Mouse (Mus musculus): Measurements from ENCODE around the gene Prdx1. TPM values are rescaled to one million over a fixed set of nuclear protein-coding genes. Genes with fewer than 3 reads are reported as not detected.

Prdx1 gene
- polyA plus RNA-seq, 1 experiment from 2014 or later, result 1,350 TPM

- H3K27ac ChIP-seq (ENCODE audit: low read length), result no peak overlapping the region
- no peaks in the 10 kb centered on the region for H3K9me3 ChIP-seq (replicated peaks; ENCODE audit: control insufficient read depth, low read length)
- 74% methylated on average over 4 of the region's 4 CpGs for WGBS
- peaks cover 20% of the 10 kb centered on the region for H3K36me3 ChIP-seq (ENCODE audit: control insufficient read depth, insufficient read depth, low read length)
- no peak overlapping the region for H3K4me2 ChIP-seq (ENCODE audit: low read depth, low read length)
- H3K4me1 ChIP-seq (ENCODE audit: control insufficient read depth, insufficient read depth, low read length), result peaks cover 21% of the 10 kb centered on the region
- no peaks in the 10 kb centered on the region for H3K27me3 ChIP-seq (ENCODE audit: control insufficient read depth, insufficient read depth, low read length)
- ATAC-seq (ENCODE audit: insufficient read depth, low FRiP score), result no peak
- no peak overlapping the region for H3K4me3 ChIP-seq (replicated peaks; ENCODE audit: low read length)
- H3K9ac ChIP-seq (ENCODE audit: low read length), result no peak overlapping the region
These were observed 4.0 kb downstream of the Prdx1 start for GRCm38 (mm10) chr4:116689309-116689876.

- peaks cover 27% of the 10 kb centered on the region for H3K36me3 ChIP-seq (ENCODE audit: control insufficient read depth, insufficient read depth, low read length)
- WGBS, result 80% methylated on average over 2 of the region's 2 CpGs
- H3K9ac ChIP-seq (ENCODE audit: low read length), result no peak overlapping the region
- H3K27me3 ChIP-seq (ENCODE audit: control insufficient read depth, insufficient read depth, low read length), result no peaks in the 10 kb centered on the region
- H3K4me2 ChIP-seq (ENCODE audit: low read depth, low read length), result no peak overlapping the region
- no peak overlapping the region for H3K27ac ChIP-seq (ENCODE audit: low read length)
- H3K4me3 ChIP-seq (replicated peaks; ENCODE audit: low read length), result no peak overlapping the region
- H3K9me3 ChIP-seq (replicated peaks; ENCODE audit: control insufficient read depth, low read length), result no peaks in the 10 kb centered on the region
- no peak for ATAC-seq (ENCODE audit: insufficient read depth, low FRiP score)
- H3K4me1 ChIP-seq (ENCODE audit: control insufficient read depth, insufficient read depth, low read length), result peaks cover 10% of the 10 kb centered on the region
These were observed 6.8 kb downstream of the Prdx1 start for GRCm38 (mm10) chr4:116692146-116692545.

GRCm38 (mm10) chr4:116693785-116694184, 8.4 kb downstream of the Prdx1 start:
- H3K9me3 ChIP-seq (replicated peaks; ENCODE audit: control insufficient read depth, low read length), result no peaks in the 10 kb centered on the region
- peaks cover 32% of the 10 kb centered on the region for H3K36me3 ChIP-seq (ENCODE audit: control insufficient read depth, insufficient read depth, low read length)
- H3K4me3 ChIP-seq (replicated peaks; ENCODE audit: low read length), result no peak overlapping the region
- WGBS, result 76% methylated on average over 2 of the region's 2 CpGs
- peaks cover 3% of the 10 kb centered on the region; the same call in 1 of the 2 replicates for H3K4me1 ChIP-seq (ENCODE audit: control insufficient read depth, insufficient read depth, low read length)
- no peak overlapping the region for H3K9ac ChIP-seq (ENCODE audit: low read length)
- H3K4me2 ChIP-seq (ENCODE audit: low read depth, low read length), result no peak overlapping the region
- no peak overlapping the region for H3K27ac ChIP-seq (ENCODE audit: low read length)
- ATAC-seq (ENCODE audit: insufficient read depth, low FRiP score), result no peak
- H3K27me3 ChIP-seq (ENCODE audit: control insufficient read depth, insufficient read depth, low read length), result no peaks in the 10 kb centered on the region

GRCm38 (mm10) chr4:116698693-116699342, 13.5 kb downstream of the Prdx1 start:
- no peak overlapping the region for H3K4me3 ChIP-seq (replicated peaks; ENCODE audit: low read length)

GRCm38 (mm10) chr4:116700964-116701363, 15.6 kb downstream of the Prdx1 start:
- no peak for ATAC-seq (ENCODE audit: insufficient read depth, low FRiP score)
- no peaks in the 10 kb centered on the region for H3K27me3 ChIP-seq (ENCODE audit: control insufficient read depth, insufficient read depth, low read length)
- no peak overlapping the region for H3K4me3 ChIP-seq (replicated peaks; ENCODE audit: low read length)
- H3K9me3 ChIP-seq (replicated peaks; ENCODE audit: control insufficient read depth, low read length), result no peaks in the 10 kb centered on the region
- H3K9ac ChIP-seq (ENCODE audit: low read length), result no peak overlapping the region
- no peaks in the 10 kb centered on the region for H3K4me1 ChIP-seq (ENCODE audit: control insufficient read depth, insufficient read depth, low read length)
- no peak overlapping the region for H3K27ac ChIP-seq (ENCODE audit: low read length)
- H3K36me3 ChIP-seq (ENCODE audit: control insufficient read depth, insufficient read depth, low read length), result 0 out of 2 replicates have a peak, but pooled peaks cover 12% of the 10 kb centered on the region
- no peak overlapping the region for H3K4me2 ChIP-seq (ENCODE audit: low read depth, low read length)
- 72% methylated on average over 1 of the region's 1 CpGs for WGBS

More at GRCm38 (mm10) chr4:116698693-116699342, 13.5 kb downstream of the Prdx1 start:
- H3K9ac ChIP-seq (ENCODE audit: low read length), result no peak overlapping the region
- no peak overlapping the region for H3K4me2 ChIP-seq (ENCODE audit: low read depth, low read length)
- H3K4me1 ChIP-seq (ENCODE audit: control insufficient read depth, insufficient read depth, low read length), result no peaks in the 10 kb centered on the region
- H3K27ac ChIP-seq (ENCODE audit: low read length), result no peak overlapping the region
- no peak for ATAC-seq (ENCODE audit: insufficient read depth, low FRiP score)
- H3K9me3 ChIP-seq (replicated peaks; ENCODE audit: control insufficient read depth, low read length), result no peaks in the 10 kb centered on the region
- H3K36me3 ChIP-seq (ENCODE audit: control insufficient read depth, insufficient read depth, low read length), result 0 out of 2 replicates have a peak, but pooled peaks cover 20% of the 10 kb centered on the region
- 65% methylated on average over 2 of the region's 2 CpGs for WGBS
- H3K27me3 ChIP-seq (ENCODE audit: control insufficient read depth, insufficient read depth, low read length), result no peaks in the 10 kb centered on the region

- Histone ChIP-seq H3K4me1 (ENCODE audit: control insufficient read depth, insufficient read depth, low read length) (0 out of 2 replicates have a peak, but pooled peaks cover 4% of the 10 kb centered on the region), H3K4me2 (ENCODE audit: low read depth, low read length) (no peak overlapping the region), H3K36me3 (ENCODE audit: control insufficient read depth, insufficient read depth, low read length) (0 out of 2 replicates have a peak, but pooled peaks cover 7% of the 10 kb centered on the region), H3K9me3 (replicated peaks; ENCODE audit: control insufficient read depth, low read length) (no peaks in the 10 kb centered on the region), H3K4me3 (replicated peaks; ENCODE audit: low read length) (no peak overlapping the region), H3K27me3 (ENCODE audit: control insufficient read depth, insufficient read depth, low read length) (no peaks in the 10 kb centered on the region), H3K9ac (ENCODE audit: low read length) (no peak overlapping the region), H3K27ac (ENCODE audit: low read length) (no peak overlapping the region)
- 38% methylated on average over 6 of the region's 6 CpGs for WGBS
- ATAC-seq (ENCODE audit: insufficient read depth, low FRiP score), result no peak
These were observed 18.5 kb downstream of the Prdx1 start for GRCm38 (mm10) chr4:116703804-116704203.

- H3K4me3 ChIP-seq (replicated peaks; ENCODE audit: low read length), result peak overlapping the region; percentile 63
- no peak for ATAC-seq (ENCODE audit: insufficient read depth, low FRiP score)
- no peak overlapping the region for H3K27ac ChIP-seq (ENCODE audit: low read length)
- no peaks in the 10 kb centered on the region for H3K9me3 ChIP-seq (replicated peaks; ENCODE audit: control insufficient read depth, low read length)
- 0 out of 2 replicates have a peak, but pooled peaks cover 2% of the 10 kb centered on the region for H3K36me3 ChIP-seq (ENCODE audit: control insufficient read depth, insufficient read depth, low read length)
- 0 out of 2 replicates have a peak, but pooled peaks cover 4% of the 10 kb centered on the region for H3K4me1 ChIP-seq (ENCODE audit: control insufficient read depth, insufficient read depth, low read length)
- peak overlapping the region; percentile 79 for H3K4me2 ChIP-seq (ENCODE audit: low read depth, low read length)
- H3K9ac ChIP-seq (ENCODE audit: low read length), result peak overlapping the region; percentile 71
- WGBS, result 15% methylated on average over 9 of the region's 9 CpGs
- no peaks in the 10 kb centered on the region for H3K27me3 ChIP-seq (ENCODE audit: control insufficient read depth, insufficient read depth, low read length)
These were observed 22.3 kb downstream of the Prdx1 start for GRCm38 (mm10) chr4:116707666-116708065.

GRCm38 (mm10) chr4:116708201-116708764, 22.9 kb downstream of the Prdx1 start, which contains the start of the genes Mmachc and Ccdc163:
Mmachc (minus strand) TSS chr4:116708406.
Ccdc163 (plus strand) TSS chr4:116708509.
- 0 out of 2 replicates have a peak, but pooled peaks cover 4% of the 10 kb centered on the region for H3K4me1 ChIP-seq (ENCODE audit: control insufficient read depth, insufficient read depth, low read length)
- no peaks in the 10 kb centered on the region for H3K9me3 ChIP-seq (replicated peaks; ENCODE audit: control insufficient read depth, low read length)
- H3K27ac ChIP-seq (ENCODE audit: low read length), result no peak within 1 kb of the TSS
- H3K36me3 ChIP-seq (ENCODE audit: control insufficient read depth, insufficient read depth, low read length), result 0 out of 2 replicates have a peak, but pooled peaks cover 2% of the 10 kb centered on the region
- ATAC-seq (ENCODE audit: insufficient read depth, low FRiP score), result peak; percentile 99
- WGBS, result under 1% methylated on average over 29 of the region's 29 CpGs
- no peaks in the 10 kb centered on the region for H3K27me3 ChIP-seq (ENCODE audit: control insufficient read depth, insufficient read depth, low read length)
- peak within 1 kb of the TSS; percentile 82 for H3K4me2 ChIP-seq (ENCODE audit: low read depth, low read length)
- peak within 1 kb of the TSS; percentile 71 for H3K9ac ChIP-seq (ENCODE audit: low read length)
- H3K4me3 ChIP-seq (replicated peaks; ENCODE audit: low read length), result peak within 1 kb of the TSS; percentile 63

Data from stomach, embryonic 16.5 days (tissue).